Mouse (Mus musculus) 3T3-L1 (cell line): ENCODE measurements at regions not wholly inside any gene's neighbourhood (a gene's known extent, or its start where the extent isn't known, plus 50 kb on each side); places are given as distances from the start of the nearest gene placed in this dataset.

Source experiments
- DNase-seq: peaks from one replicate; pipeline ENCODE4 v3.0.0-alpha.2; 2015; ENCODE audit warnings: low read depth, low spot score

DNA sequence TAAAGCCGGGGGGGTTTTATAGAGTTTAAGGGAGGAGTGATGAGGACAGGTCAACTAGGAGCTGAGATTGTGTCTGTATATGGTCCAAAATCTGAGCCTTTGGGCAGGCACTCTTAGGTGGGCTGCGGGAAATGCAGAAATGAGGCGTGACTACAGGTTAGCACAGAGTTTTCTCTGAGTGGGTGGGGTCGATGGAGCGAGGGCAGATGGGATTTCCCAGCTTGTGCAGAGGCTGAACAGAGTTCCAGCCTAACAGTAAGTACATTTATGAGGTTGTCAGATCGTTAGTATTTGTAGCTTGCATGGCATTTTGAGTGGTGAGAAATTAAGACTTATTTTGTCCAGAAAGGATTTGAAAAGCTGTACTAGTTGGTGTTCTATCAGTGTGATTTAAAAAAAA lies 1358.4 kb downstream of the Gsdmc2 start:
- no peak for DNase-seq

DNA sequence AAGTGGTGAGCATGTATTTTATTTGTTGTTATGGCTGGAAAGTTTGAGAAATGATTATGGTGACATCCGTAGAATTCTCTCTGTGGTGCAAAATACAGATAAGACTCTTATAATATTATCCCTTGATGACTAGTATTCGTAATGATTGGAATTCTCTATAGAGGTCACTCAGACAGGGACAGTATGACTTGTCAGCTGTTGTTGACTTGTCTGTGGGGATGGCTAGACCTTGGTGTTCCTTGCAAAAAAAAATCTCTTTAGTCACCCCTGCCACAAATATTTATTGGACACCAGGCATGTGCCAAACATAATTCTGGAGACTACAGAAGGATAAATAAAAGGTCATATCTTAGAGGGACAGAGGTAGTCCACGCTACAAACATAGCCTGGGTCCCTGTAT lies 1360.6 kb downstream of the Gsdmc2 start:
- no peak for DNase-seq

DNA sequence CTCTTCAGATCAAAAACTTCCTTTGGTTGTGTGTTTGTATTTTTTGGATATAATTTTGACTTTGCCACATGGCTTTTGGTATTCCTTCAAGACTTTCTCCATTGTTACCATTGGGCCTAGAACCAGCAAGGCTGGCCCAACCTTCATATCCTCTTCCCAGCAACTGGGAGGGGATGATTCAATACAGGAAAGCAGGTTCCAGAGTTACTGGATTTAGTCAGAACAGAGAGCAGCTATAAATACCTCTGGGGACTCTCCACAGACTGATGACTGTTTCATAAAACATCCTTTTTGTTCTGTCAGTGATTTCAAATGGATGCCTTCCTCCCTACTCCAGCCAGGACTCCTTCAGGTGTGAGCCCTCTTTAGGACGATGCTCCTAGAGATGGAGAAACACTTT lies 1361.4 kb downstream of the Gsdmc2 start:
- peak; percentile 67 for DNase-seq

DNA sequence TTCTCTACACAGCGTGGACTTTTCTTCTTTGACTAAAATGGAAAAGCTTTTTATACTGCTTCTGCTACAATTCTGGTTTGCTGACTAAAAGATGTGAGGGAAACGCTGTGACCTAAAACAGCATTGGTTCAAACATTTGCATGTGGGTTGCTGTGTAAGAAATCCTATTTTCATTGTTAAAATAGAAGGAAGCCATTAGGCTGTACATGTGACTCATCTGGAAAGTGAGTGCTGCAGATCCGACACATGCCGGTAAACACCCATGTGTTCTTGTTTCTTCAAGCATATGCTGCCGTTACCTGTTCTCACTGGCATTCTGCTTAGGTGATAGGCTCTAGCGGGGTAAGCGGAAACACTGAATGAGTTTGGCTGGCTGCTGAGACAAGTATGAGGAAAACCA lies 1362.6 kb downstream of the Gsdmc2 start:
- no peak for DNase-seq

DNA sequence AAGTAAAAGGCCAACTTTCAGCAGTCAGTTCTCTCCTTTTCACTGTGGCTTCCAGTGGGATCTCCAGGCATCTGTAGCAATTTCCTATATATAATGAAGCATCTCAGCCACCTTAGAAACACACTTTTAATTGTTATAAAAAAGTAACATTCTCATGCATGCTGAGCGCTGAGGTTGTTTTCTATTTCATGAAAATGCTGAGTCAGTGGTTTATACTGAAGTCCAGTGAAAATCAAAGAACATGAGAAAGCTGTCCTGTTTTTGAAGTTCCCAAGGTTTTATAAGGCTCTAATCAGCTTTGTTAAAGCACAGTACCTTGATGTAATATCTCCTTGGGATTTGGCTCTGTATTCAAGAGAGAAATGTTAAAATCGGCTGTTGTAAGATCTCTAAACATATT lies 1367.2 kb downstream of the Gsdmc2 start:
- no peak for DNase-seq

DNA sequence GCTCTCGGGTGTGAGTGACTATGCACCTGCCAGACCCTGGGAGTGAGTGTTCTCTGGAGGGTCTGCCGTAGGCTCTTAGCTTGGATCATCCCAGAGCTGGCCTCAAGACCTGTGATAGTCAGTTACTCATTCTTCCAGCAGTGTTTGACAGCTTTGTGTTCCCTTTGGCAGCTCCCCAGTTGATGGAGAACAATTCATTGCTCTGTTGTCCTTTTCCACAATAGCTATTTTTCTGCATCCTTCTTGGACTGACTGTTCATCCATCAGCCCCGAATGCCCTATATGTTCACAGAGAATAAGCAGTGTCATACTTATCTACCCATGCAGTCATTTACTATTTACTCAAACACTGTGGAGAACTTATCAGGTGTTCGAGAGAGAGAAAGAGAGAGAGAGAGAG lies 1368.5 kb downstream of the Gsdmc2 start:
- DNase-seq, result no peak

DNA sequence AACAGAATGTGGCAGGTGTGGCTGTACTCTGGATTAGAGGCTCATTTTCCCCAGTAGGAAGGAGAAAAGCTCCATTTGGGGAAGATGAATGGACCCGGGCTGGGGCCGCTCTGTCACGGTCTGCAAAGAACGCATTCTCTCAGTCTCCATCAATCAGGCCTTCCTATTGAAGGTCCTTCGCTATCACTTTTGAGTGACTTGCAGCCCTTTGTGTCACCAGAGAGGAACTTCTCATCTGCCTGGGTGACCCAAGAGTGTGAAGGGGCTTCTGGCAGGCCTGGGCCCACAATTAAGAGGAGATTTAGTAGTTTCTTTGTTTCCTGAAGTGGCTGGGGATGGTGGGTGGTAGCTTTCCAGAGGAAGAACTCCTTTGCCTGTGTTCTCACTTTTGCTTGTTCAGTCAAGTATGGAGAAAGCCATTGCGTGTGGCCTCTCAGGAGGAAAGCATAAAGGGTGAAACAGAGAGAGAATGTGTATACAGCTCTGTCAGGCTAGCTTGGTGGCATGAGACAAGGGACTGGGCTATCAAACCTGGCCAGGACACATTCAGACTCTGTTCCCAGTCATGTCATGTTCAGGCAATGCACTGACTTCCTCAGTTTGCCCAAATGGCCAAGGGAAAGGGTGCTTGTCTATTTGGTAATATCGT lies 1374.2 kb downstream of the Gsdmc2 start:
- DNase-seq, result no peak

DNA sequence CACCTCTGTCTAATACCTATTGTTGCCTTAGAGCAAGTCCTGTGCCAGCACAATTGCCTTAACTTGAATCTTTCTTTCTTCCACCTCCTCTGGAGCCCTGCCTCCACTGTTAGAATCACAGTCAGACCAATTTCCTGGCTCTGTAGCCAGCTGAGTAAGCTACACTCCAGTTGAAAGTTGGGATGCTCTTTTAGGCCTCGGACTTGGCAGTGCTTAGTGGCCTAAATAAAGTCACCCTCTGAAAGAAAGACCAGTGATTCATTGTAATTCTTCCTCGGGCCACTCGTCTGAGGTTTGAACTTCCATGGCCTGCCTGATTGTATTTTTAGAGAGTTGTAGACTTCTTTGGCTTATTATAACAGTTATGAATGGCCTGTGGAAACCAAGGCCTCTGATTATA lies 1376.9 kb downstream of the Gsdmc2 start:
- peak; percentile 72 for DNase-seq

DNA sequence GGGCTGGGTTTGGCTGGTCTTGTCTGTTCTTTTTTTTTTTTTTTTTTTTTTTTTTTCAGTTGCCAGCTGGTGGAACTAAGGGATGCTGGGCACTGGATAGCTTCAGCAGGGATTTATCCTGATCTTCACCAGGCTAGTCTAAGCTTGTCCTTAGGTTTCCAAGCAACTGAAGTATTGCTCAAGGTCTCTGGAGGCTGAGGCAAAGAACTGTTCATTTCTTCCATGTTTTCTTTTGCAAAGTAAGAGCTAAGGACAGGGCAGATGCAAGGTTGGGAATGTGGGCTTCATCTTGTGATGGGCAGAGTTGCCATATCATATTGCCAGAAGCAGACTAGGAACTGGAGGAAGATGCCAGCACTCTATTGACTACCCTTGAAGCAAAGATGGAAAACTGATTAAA lies 1378.1 kb downstream of the Gsdmc2 start:
- peak; percentile 16 for DNase-seq

DNA sequence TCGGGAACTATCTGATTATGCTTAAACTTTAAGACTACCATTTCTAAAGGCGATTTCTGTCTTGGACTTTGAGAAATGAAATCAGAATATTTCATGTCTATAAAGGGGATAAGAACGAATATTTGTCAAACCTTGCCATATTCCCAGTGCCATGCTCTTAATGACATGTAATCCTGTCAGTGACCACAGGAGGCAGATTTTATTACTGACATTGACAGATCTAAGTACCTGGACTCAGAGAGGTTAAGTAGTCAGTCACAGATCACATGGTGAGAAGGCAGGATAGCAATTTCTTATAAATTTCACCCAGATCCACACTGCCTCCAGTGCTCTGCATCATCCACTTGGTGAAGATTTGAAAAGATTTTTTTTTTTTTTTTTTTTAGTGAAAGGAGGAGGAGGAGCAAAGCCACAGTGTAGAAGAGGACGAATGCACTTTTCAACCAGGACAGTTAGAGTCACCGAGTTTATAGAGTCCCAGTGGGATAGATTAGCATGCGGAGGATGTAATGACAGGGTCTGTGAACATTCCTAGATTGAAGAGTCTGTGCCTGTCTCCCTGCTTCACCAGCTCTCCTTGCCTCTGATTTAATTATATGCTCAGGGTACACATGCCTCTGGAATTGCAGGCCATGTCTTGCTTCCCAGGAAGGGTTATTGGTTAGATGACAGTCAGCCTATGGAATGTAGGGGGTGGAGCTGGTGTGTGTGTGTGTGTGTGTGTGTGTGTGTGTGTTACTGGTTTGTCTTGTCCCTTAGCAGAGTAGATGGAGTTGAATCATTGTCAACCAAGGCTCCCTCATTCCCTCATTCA lies 1379.7 kb downstream of the Gsdmc2 start:
- peak; percentile 68 for DNase-seq

DNA sequence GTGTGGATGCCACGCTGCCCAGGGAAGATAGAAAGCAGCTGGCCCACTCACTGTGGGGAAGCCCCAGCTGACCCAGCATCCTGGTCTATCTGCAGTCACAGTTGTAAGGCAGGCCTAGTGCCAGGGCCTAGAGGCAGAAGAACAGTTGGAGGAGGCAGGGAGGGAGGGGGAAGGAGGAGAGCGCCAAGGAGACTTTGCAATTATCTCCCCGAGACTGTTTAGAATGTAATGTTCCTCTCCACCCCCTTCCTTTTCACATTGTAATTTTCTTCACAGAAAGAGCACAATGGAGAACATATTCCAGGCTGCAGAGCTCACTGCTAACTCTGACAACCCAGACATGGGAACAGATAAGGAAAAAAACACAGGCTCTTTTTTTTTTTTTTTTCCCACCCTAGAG lies 1382.3 kb downstream of the Gsdmc2 start:
- peak; percentile 24 for DNase-seq

DNA sequence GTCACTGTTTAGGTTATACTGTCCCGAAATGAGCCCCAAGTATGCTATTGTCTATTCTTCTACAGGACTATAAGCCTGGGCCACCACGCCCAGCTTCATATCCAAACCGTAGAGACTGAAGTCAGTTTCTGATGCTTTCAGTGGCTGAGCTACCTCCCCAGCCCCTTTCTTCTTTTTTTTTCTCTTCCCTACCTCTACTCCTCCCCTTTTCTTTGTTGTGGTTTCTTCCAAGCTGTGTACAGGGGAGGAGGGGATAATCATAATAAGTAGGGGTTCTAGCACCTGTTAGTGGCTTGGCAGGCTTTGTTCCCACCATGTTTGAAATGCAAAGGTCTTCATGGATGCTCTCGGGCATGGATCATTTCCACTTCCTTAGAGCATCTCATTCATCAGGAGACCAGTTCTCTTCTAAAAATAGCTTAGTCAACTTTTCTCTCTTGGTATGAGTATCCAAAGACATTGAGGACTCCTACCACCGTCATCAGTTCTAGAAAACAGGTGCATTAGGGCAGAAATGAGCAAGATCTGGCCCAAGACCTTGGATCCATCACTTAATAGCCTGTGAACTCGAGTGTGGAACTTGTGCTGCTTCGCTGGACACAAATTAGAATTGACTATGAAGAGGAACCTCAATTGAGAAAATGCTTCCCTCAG lies 1383.5 kb downstream of the Gsdmc2 start:
- no peak for DNase-seq

DNA sequence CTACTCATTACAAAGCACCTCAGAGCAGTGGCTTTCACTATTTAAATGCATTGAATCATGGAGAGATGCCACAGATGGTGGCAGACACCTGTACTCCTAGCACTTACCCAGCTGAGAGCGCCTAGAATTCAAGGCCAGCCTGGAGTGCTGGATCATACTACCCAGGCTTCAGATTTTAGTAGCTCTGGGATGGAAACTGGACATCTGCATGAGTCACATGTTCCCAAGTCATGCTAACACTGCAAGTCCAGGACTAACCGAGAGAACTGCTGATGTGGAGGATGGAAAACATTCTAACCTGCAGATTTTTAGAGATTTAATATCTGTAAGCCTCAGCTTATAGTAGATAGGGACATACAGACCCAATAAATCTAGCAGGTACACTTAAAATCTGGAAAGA lies 1384.3 kb downstream of the Gsdmc2 start:
- DNase-seq, result no peak

DNA sequence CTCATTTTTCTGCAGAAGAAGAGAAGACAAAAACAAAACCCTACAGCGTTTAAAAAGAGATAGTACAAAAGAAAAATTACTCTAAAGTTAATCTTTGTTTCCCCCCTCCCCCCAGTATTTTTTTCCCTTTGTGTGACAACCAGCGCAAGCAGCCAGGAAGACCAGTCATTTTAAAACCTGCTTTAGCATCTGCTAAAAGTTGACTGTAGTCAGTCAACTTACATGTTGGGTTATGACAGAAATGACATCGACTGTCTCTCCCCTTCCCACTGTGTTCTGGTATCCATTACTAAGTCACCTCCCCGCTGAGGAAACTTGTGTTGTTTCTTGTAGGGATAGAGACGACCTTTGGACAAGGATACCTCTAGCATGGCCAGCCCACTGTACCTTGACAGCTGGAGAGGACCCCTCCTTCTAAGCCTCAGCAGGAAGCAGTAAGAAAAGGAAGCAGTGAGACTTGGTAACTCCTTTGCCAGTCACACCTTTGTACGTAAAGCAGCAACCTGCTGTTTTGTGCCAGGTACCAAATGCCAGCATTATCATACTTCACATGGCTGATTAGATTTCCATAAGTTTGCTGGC lies 1384.9 kb downstream of the Gsdmc2 start:
- no peak for DNase-seq

DNA sequence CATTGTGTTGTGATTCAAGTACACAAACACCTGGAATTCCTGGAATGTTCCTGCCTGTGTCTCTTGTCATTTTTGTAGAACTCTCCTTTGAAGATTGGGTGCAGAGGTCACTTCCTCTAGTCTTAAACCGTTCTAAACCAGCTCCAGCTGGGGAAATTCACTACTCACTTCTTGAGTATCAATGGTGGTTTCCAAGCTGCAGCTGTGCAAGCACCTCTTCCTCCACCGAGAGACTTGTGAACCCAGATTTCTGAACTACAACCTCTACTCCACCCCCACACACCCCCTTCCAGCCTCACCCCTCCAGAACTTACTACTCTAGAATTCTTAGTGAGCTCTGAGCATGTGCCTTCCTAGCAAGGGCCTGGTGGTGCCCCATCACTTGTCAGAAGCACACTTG lies 1387.0 kb downstream of the Gsdmc2 start:
- DNase-seq, result peak; percentile 28

DNA sequence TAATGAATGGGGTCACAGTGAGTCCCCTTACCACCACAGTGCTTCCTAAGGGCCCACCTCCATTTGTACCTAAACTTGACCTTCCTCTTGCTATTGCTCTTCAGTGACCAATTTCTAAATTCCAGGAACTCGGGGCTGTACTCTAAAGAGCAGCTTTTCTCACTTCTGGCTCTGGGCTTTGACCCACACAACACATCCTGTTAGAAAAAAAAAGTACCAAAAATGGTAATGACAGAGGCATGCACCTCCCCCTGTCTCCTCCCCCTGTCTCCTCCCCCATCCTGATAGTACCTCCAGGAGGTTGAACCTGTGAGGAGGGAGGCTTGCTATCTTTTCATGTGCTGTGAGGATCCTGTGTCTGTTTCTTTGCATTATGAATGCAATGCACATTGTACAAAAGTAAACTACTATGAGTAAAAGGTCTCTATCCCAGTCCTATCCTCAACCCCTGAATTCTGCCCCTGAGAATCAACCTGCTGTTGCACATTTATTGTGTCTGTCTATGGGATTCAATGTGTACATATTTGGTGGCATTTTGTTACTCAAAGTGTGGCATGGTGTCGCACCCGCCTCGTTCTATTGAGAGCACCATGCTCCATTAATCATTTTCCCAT lies 1387.8 kb downstream of the Gsdmc2 start:
- DNase-seq, result no peak

DNA sequence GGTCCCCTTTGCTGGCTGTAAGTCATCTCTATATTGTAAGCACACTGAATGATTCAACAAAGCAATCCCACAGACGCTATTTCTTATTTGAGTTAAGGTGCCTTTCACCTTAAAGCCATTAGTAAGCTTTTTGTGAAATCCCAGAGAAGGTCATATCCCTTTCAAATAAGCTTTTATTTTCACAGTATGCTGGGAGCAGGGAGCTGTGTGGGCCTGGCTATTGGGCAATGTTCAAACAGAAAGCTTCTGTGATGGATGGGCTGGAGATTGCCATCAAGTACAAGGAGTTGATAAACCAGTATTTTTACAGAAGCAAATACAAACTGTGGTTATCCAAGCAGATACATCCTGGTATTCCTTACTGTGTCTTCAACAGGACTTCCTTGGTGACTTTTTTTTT lies 1389.0 kb downstream of the Gsdmc2 start:
- no peak for DNase-seq

DNA sequence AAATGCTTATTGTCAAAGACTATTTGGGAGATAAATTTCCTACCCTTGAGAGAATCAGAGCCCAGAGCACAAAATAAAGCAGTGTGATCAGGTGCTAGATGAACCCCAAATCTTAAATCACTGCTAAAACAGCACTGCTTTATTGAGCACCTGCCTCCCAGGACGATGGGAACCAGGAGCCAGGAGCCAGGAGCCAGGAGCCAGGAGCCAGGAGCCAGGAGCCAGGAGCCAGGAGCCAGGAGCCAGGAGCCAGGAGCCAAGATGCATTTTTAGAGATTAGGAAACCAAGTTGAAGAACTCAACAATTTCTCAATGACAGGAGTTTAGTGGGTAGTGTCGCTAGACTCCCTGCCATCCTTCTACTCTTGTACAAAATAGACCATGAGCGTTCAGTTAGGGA lies 1396.9 kb downstream of the Gsdmc2 start:
- no peak for DNase-seq

DNA sequence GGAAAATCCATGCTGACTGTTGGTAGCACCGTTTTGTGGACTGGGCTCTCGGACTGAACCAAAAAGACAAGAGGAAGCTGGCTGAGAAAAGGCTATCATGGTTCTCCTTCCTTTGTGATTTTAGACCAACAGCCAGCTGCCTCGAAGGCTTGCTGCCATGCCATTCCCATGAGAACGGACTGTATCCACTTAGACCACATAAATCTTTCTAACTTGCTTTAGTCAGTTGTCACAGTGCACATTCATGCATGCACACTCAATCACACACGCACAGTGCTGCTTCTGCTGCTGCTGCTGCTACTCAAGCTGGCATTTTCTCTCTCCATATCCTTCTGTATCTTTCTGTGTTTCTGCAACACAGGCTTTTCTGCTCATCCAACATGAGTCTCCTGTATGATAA lies 1405.8 kb downstream of the Gsdmc2 start:
- DNase-seq, result peak; percentile 28

DNA sequence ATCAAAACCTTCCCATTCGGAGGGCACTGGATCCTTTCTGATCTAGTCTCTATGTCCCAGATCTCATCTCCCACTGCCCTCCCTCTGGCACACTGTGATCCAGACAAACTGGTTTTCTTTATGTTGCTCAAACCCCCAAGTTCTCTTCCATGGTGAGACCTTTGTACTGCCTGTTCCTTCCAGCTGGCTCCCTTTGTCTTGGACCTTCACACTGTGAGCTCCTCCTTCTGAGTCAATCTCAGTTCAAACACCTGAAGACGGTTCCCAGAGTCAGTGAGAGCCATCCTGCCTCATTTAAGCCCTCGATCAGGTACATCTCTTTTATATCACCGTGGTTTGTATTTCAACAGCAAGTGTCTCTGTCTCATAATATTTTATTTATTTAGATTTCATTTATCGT lies 1408.3 kb downstream of the Gsdmc2 start:
- DNase-seq, result no peak

DNA sequence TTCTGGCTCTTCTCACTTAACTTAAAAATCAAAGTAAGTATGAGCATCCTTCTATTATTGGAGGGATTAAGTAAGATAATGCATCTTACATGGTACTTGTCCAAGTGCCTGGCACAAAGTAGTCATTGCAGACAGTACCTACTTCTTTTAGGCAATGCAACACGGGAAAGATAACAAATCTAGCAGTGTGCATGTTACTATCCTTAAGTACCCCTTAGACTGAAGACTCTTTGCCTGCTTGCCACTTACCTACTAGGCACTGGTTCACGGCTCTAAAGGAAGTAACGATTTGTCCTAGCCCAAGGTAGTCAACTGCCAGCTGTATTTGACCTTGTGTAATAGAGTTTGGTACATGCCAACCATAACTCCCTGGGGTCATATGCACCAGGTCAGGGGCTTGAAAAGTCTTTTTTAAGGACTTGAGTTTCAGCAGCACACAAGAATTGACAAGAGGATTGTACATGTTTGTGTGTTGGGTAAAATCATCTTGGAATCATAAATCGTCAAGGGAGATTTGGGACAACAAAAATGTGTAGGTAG lies 1409.8 kb downstream of the Gsdmc2 start:
- DNase-seq, result no peak

DNA sequence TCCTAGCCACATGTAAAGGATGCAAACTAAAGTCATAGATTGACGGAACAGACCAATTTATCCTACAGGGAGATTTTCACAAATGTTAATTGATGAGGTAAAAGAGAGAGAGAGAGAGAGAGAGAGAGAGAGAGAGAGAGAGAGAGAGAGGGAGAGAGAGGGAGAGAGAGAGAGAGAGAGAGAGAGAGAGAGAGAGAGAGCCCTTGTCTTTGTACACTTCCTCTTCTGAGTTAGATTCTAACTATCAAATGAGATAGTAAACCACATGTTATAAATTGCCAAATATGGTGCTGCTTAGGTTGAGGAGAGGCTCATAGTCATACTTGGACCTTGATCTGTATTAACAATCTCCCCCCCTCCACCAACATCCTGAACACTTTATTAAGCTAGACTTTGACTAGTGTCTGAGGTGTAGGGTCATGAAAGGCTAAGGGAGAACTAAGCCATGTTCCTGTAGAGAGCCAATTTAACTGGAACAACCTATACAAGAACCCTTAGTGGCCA lies 1412.2 kb downstream of the Gsdmc2 start:
- DNase-seq, result no peak
